Mouse (Mus musculus) layer of hippocampus, adult 9-10 months (tissue): ENCODE data around the gene Il17rc.
A peak's percentile ranks its signal among the peaks of the same experiment; 100 is the strongest.

ENCODE experiments used
- DNase-seq: peaks from one replicate; pipeline ENCODE4 v3.0.0; 2022; ENCODE audit warnings: low spot score

Gene Il17rc

GRCm38 (mm10) chr6:113471297-113471936 is at the start of gene Il17rc:
Gene Il17rc (plus strand): TSS chr6:113471427.
- no peak for DNase-seq

- no peak for DNase-seq
Measured at GRCm38 (mm10) chr6:113423000-113423399, 48.2 kb upstream of the Il17rc start.

- DNase-seq = no peak
Measured at GRCm38 (mm10) chr6:113424187-113424586, 47.0 kb upstream of the Il17rc start.

- DNase-seq = no peak
Measured at GRCm38 (mm10) chr6:113426696-113427095, 44.5 kb upstream of the Il17rc start.

- DNase-seq = no peak
Measured at GRCm38 (mm10) chr6:113427397-113427796, 43.8 kb upstream of the Il17rc start.

GRCm38 (mm10) chr6:113428006-113428405 is 43.2 kb upstream of the Il17rc start:
- no peak for DNase-seq

GRCm38 (mm10) chr6:113429965-113430364 is 41.3 kb upstream of the Il17rc start:
- DNase-seq = no peak

GRCm38 (mm10) chr6:113430846-113431245 is 40.4 kb upstream of the Il17rc start:
- no peak for DNase-seq

GRCm38 (mm10) chr6:113431801-113432200 is 39.4 kb upstream of the Il17rc start:
- no peak for DNase-seq

GRCm38 (mm10) chr6:113433661-113434060 is 37.6 kb upstream of the Il17rc start:
- DNase-seq = no peak

GRCm38 (mm10) chr6:113434691-113435090 is 36.5 kb upstream of the Il17rc start:
- no peak for DNase-seq

- DNase-seq = no peak
Measured at GRCm38 (mm10) chr6:113435664-113436205, 35.5 kb upstream of the Il17rc start, which contains the start of gene Cidec. Gene Cidec (minus strand): TSS chr6:113435760.

GRCm38 (mm10) chr6:113437135-113437534 is 34.1 kb upstream of the Il17rc start:
- no peak for DNase-seq

GRCm38 (mm10) chr6:113438721-113439430 is 32.4 kb upstream of the Il17rc start:
- DNase-seq = no peak

- no peak for DNase-seq
Measured at GRCm38 (mm10) chr6:113440686-113441085, 30.5 kb upstream of the Il17rc start.

- peak; percentile 46 for DNase-seq
Measured at GRCm38 (mm10) chr6:113441147-113441680, 30.0 kb upstream of the Il17rc start.

GRCm38 (mm10) chr6:113442087-113442441 is 29.2 kb upstream of the Il17rc start:
- no peak for DNase-seq

- peak; percentile 78 for DNase-seq
Measured at GRCm38 (mm10) chr6:113442442-113443090, 28.7 kb upstream of the Il17rc start, which contains the start of gene Jagn1. Gene Jagn1 (plus strand): TSS chr6:113442569.

- DNase-seq = no peak
Measured at GRCm38 (mm10) chr6:113443091-113443490, 28.1 kb upstream of the Il17rc start.

- no peak for DNase-seq
Measured at GRCm38 (mm10) chr6:113444207-113444965, 26.8 kb upstream of the Il17rc start.

GRCm38 (mm10) chr6:113447639-113448038 is 23.6 kb upstream of the Il17rc start:
- DNase-seq = no peak

GRCm38 (mm10) chr6:113451839-113452238 is 19.4 kb upstream of the Il17rc start:
- no peak for DNase-seq
